Mouse (Mus musculus) heart, embryonic 15.5 days (tissue): ENCODE data around the gene Lmbr1. TPM values are rescaled to one million over a fixed set of nuclear protein-coding genes. Genes with fewer than 3 reads are reported as not detected.
A peak's percentile ranks its signal among the peaks of the same experiment; 100 is the strongest.

Experiments used
- ATAC-seq: fragments of 200-750 bp; cut with Nextera tagmentation; replicated peaks from 2 replicates; pipeline ENCODE4 v1.8.0; 2017; ENCODE audit warnings: low read depth, moderate TSS enrichment; ENCODE audit not compliant: insufficient number of reproducible peaks, insufficient read depth, low FRiP score
- H3K27ac ChIP-seq: fragments of 300-500 bp; sonication (generic); 2 replicates; pipeline ENCODE4 v1.5.1; 2015; ENCODE audit warnings: mild to moderate bottlenecking, inconsistent platforms
- H3K27me3 ChIP-seq: fragments of 300-500 bp; sonication (generic); 2 replicates; pipeline ENCODE4 v1.6.1; 2015; ENCODE audit warnings: inconsistent platforms
- H3K36me3 ChIP-seq: fragments of 300-500 bp; sonication (generic); 2 replicates; pipeline ENCODE4 v1.6.1; 2015; ENCODE audit warnings: mild to moderate bottlenecking, inconsistent platforms
- H3K4me1 ChIP-seq: fragments of 300-500 bp; sonication (generic); replicated peaks from 2 replicates; pipeline ENCODE4 v1.6.1; 2015; ENCODE audit warnings: inconsistent platforms
- H3K4me2 ChIP-seq: fragments of 300-500 bp; sonication (generic); 2 replicates; pipeline ENCODE4 v1.6.1; 2015; ENCODE audit warnings: inconsistent platforms, mild to moderate bottlenecking, moderate library complexity
- H3K4me3 ChIP-seq: fragments of 300-500 bp; sonication (generic); 2 replicates; pipeline ENCODE4 v1.5.1; 2015; ENCODE audit warnings: mild to moderate bottlenecking, inconsistent platforms
- H3K9ac ChIP-seq: fragments of 300-500 bp; sonication (generic); 2 replicates; pipeline ENCODE4 v1.6.1; 2015; ENCODE audit warnings: mild to moderate bottlenecking, inconsistent platforms
- H3K9me3 ChIP-seq: fragments of 300-500 bp; sonication (generic); replicated peaks from 2 replicates; pipeline ENCODE4 v1.6.1; 2016; ENCODE audit warnings: inconsistent platforms
- WGBS: fragments of 180-500 bp; shearing (Covaris S2); methylation state at CpG from one replicate; pipeline ENCODE4 v1.1.7; 2015; ENCODE audit warnings: mixed read lengths; 5-methylcytosine and 5-hydroxymethylcytosine counted together
- polyA plus RNA-seq: library from polyadenylated mRNA; unstranded; fragments of >200 nt; fragmentation: Nextera tagmentation; extraction: Ambion mirVana; gene quantifications from 2 replicates; pipeline ENCODE4 v1.2.1, GENCODE M21; 2015

The Lmbr1 gene
- polyA plus RNA-seq, 1 experiment from 2014 or later: 18.0 TPM

GRCm38 (mm10) chr5:29377590-29378297 is 446 bp downstream of the Lmbr1 start:
- Histone ChIP-seq H3K27ac (peak overlapping the region; percentile 81; the same call in 1 of the 2 replicates), H3K36me3 (no peaks in the 10 kb centered on the region), H3K9me3 (no peaks in the 10 kb centered on the region), H3K4me1 (peaks cover 18% of the 10 kb centered on the region), H3K27me3 (no peaks in the 10 kb centered on the region), H3K9ac (peak overlapping the region; percentile 64), H3K4me3 (peak overlapping the region; percentile 80), H3K4me2 (peak overlapping the region; percentile 96)
- ATAC-seq: peak; percentile 69
- 2% methylated on average over 47 of the region's 47 CpGs for WGBS

- no peaks in the 10 kb centered on the region for H3K9me3 ChIP-seq
- peak overlapping the region; percentile 25; the same call in 1 of the 2 replicates for H3K4me2 ChIP-seq
- no peaks in the 10 kb centered on the region for H3K27me3 ChIP-seq
- H3K27ac ChIP-seq: peak overlapping the region; percentile 62
- WGBS: 40% methylated on average over 6 of the region's 6 CpGs
- H3K9ac ChIP-seq: no peak overlapping the region
- H3K36me3 ChIP-seq: peaks cover 18% of the 10 kb centered on the region
- H3K4me1 ChIP-seq: peaks cover 2% of the 10 kb centered on the region; the same call in 1 of the 2 replicates
- H3K4me3 ChIP-seq: no peak overlapping the region
- ATAC-seq: 0 out of 2 replicates have a peak, but pooled peaks have one; percentile 35
Observed at GRCm38 (mm10) chr5:29363511-29363910, 14.7 kb downstream of the Lmbr1 start.

GRCm38 (mm10) chr5:29335836-29336235 is 42.4 kb downstream of the Lmbr1 start:
- no peaks in the 10 kb centered on the region for H3K9me3 ChIP-seq
- H3K4me1 ChIP-seq: no peaks in the 10 kb centered on the region
- 52% methylated on average over 5 of the region's 5 CpGs for WGBS
- H3K27me3 ChIP-seq: no peaks in the 10 kb centered on the region
- H3K4me2 ChIP-seq: no peak overlapping the region
- no peak overlapping the region for H3K27ac ChIP-seq
- H3K4me3 ChIP-seq: no peak overlapping the region
- H3K36me3 ChIP-seq: no peaks in the 10 kb centered on the region
- ATAC-seq: no peak
- no peak overlapping the region for H3K9ac ChIP-seq

GRCm38 (mm10) chr5:29322503-29322902 is 55.7 kb downstream of the Lmbr1 start:
- Histone ChIP-seq H3K4me2 (no peak overlapping the region), H3K4me3 (no peak overlapping the region), H3K9ac (no peak overlapping the region), H3K36me3 (no peaks in the 10 kb centered on the region), H3K9me3 (no peaks in the 10 kb centered on the region), H3K27me3 (no peaks in the 10 kb centered on the region), H3K27ac (no peak overlapping the region), H3K4me1 (no peaks in the 10 kb centered on the region)
- no peak for ATAC-seq
- 95% methylated on average over 2 of the region's 2 CpGs for WGBS

- WGBS: 66% methylated on average over 3 of the region's 3 CpGs
- Histone ChIP-seq H3K9ac (no peak overlapping the region), H3K4me1 (no peaks in the 10 kb centered on the region), H3K4me2 (no peak overlapping the region), H3K36me3 (no peaks in the 10 kb centered on the region), H3K27me3 (no peaks in the 10 kb centered on the region), H3K4me3 (no peak overlapping the region), H3K9me3 (no peaks in the 10 kb centered on the region), H3K27ac (no peak overlapping the region)
- no peak for ATAC-seq
Observed at GRCm38 (mm10) chr5:29309191-29309590, 69.0 kb downstream of the Lmbr1 start.

GRCm38 (mm10) chr5:29293194-29293593 is 85.0 kb downstream of the Lmbr1 start:
- H3K27me3 ChIP-seq: no peaks in the 10 kb centered on the region
- H3K9me3 ChIP-seq: no peaks in the 10 kb centered on the region
- H3K4me3 ChIP-seq: no peak overlapping the region
- no peak overlapping the region for H3K9ac ChIP-seq
- no peak overlapping the region for H3K27ac ChIP-seq
- no peak overlapping the region for H3K4me2 ChIP-seq
- ATAC-seq: no peak
- peaks cover 3% of the 10 kb centered on the region; the same call in 1 of the 2 replicates for H3K36me3 ChIP-seq
- no peaks in the 10 kb centered on the region for H3K4me1 ChIP-seq
- 30% methylated on average over 2 of the region's 2 CpGs for WGBS

- ATAC-seq: no peak
- no peaks in the 10 kb centered on the region for H3K27me3 ChIP-seq
- peaks cover 3% of the 10 kb centered on the region; the same call in 1 of the 2 replicates for H3K36me3 ChIP-seq
- no peaks in the 10 kb centered on the region for H3K4me1 ChIP-seq
- no peak overlapping the region for H3K27ac ChIP-seq
- no peak overlapping the region for H3K4me3 ChIP-seq
- WGBS: 85% methylated on average over 3 of the region's 3 CpGs
- no peak overlapping the region for H3K4me2 ChIP-seq
- H3K9ac ChIP-seq: no peak overlapping the region
- H3K9me3 ChIP-seq: no peaks in the 10 kb centered on the region
Observed at GRCm38 (mm10) chr5:29290110-29290509, 88.1 kb downstream of the Lmbr1 start.

- no peak for ATAC-seq
- WGBS: 64% methylated on average over 6 of the region's 6 CpGs
- H3K27me3 ChIP-seq: no peaks in the 10 kb centered on the region
Observed at GRCm38 (mm10) chr5:29289703-29290102, 88.5 kb downstream of the Lmbr1 start.

GRCm38 (mm10) chr5:29281081-29281480 is 97.1 kb downstream of the Lmbr1 start:
- no peak overlapping the region for H3K4me2 ChIP-seq
- 78% methylated on average over 3 of the region's 3 CpGs for WGBS

More at GRCm38 (mm10) chr5:29289703-29290102, 88.5 kb downstream of the Lmbr1 start:
- H3K4me2 ChIP-seq: no peak overlapping the region
- no peak overlapping the region for H3K27ac ChIP-seq
- H3K36me3 ChIP-seq: peaks cover 3% of the 10 kb centered on the region; the same call in 1 of the 2 replicates
- H3K4me3 ChIP-seq: no peak overlapping the region
- H3K9me3 ChIP-seq: no peaks in the 10 kb centered on the region
- H3K9ac ChIP-seq: no peak overlapping the region
- H3K4me1 ChIP-seq: no peaks in the 10 kb centered on the region

GRCm38 (mm10) chr5:29274746-29275145 is 103.4 kb downstream of the Lmbr1 start:
- no peaks in the 10 kb centered on the region for H3K27me3 ChIP-seq
- no peak for ATAC-seq
- no peak overlapping the region for H3K27ac ChIP-seq
- H3K36me3 ChIP-seq: no peaks in the 10 kb centered on the region
- no peak overlapping the region for H3K4me3 ChIP-seq
- H3K4me1 ChIP-seq: no peaks in the 10 kb centered on the region
- no peak overlapping the region for H3K9ac ChIP-seq
- H3K9me3 ChIP-seq: no peaks in the 10 kb centered on the region
- no peak overlapping the region for H3K4me2 ChIP-seq

More at GRCm38 (mm10) chr5:29281081-29281480, 97.1 kb downstream of the Lmbr1 start:
- H3K27ac ChIP-seq: no peak overlapping the region
- no peaks in the 10 kb centered on the region for H3K9me3 ChIP-seq
- no peak overlapping the region for H3K4me3 ChIP-seq
- no peak for ATAC-seq
- H3K4me1 ChIP-seq: no peaks in the 10 kb centered on the region
- no peaks in the 10 kb centered on the region for H3K27me3 ChIP-seq
- no peak overlapping the region for H3K9ac ChIP-seq
- H3K36me3 ChIP-seq: no peaks in the 10 kb centered on the region

- Histone ChIP-seq H3K4me2 (no peak overlapping the region), H3K4me1 (no peaks in the 10 kb centered on the region), H3K27ac (no peak overlapping the region), H3K4me3 (no peak overlapping the region), H3K36me3 (no peaks in the 10 kb centered on the region), H3K9me3 (no peaks in the 10 kb centered on the region), H3K9ac (no peak overlapping the region), H3K27me3 (no peaks in the 10 kb centered on the region)
- no peak for ATAC-seq
- WGBS: 64% methylated on average over 2 of the region's 2 CpGs
Observed at GRCm38 (mm10) chr5:29273426-29273825, 104.8 kb downstream of the Lmbr1 start.

GRCm38 (mm10) chr5:29270879-29271278 is 107.3 kb downstream of the Lmbr1 start:
- ATAC-seq: no peak
- Histone ChIP-seq H3K36me3 (no peaks in the 10 kb centered on the region), H3K27me3 (no peaks in the 10 kb centered on the region), H3K4me1 (no peaks in the 10 kb centered on the region), H3K4me2 (no peak overlapping the region), H3K9ac (no peak overlapping the region), H3K4me3 (no peak overlapping the region), H3K27ac (no peak overlapping the region), H3K9me3 (no peaks in the 10 kb centered on the region)
- WGBS: 52% methylated on average over 4 of the region's 4 CpGs
